Mouse (Mus musculus) MEL (cell line): ENCODE results near the gene Snx29. TPM values are rescaled to one million over a fixed set of nuclear protein-coding genes. Genes with fewer than 3 reads are reported as not detected.
"Not testable (repeated sequence)": the region's sequence is repeated elsewhere in the genome, so short reads cannot be mapped to it uniquely, and the experiment has no call there.

Experiments
- DNase-seq: peaks from one replicate; pipeline ENCODE4 v3.0.0; 2011; ENCODE audit warnings: low read depth, low spot score
- H3K27ac ChIP-seq: 2 replicates; pipeline ENCODE4 v1.5.1; 2012; ENCODE audit warnings: low read depth, mild to moderate bottlenecking, control low read depth, low read length, moderate library complexity; ENCODE audit not compliant: control insufficient read depth
- H3K27me3 ChIP-seq, 2 experiments: fragments of 150-350 bp in 1 of 2; sonication (generic) in 1 of 2; 2 replicates each; pipeline ENCODE4 v1.6.1; 2012; ENCODE audit warnings: low read length in 2 of 2, mild to moderate bottlenecking in 2 of 2, improper control_type of control experiment in 1 of 2, moderate library complexity in 1 of 2; ENCODE audit not compliant: insufficient read depth in 2 of 2, control insufficient read depth in 1 of 2
- H3K36me3 ChIP-seq, 2 experiments: 2 replicates each; pipeline ENCODE4 v1.6.1; 2012 to 2014; ENCODE audit warnings: low read length in 2 of 2, improper control_type of control experiment in 1 of 2, inconsistent platforms in 1 of 2, mild to moderate bottlenecking in 1 of 2; ENCODE audit not compliant: insufficient read depth in 2 of 2, control insufficient read depth in 1 of 2
- H3K4me1 ChIP-seq, 2 experiments: fragments of 150-350 bp in 1 of 2; sonication (generic) in 1 of 2; 2 replicates each; pipeline ENCODE4 v1.6.1; 2012; ENCODE audit warnings: low read length in 2 of 2, improper control_type of control experiment in 1 of 2, mild to moderate bottlenecking in 1 of 2; ENCODE audit not compliant: insufficient read depth in 2 of 2, control insufficient read depth in 1 of 2
- H3K4me3 ChIP-seq, 2 experiments: fragments of 150-350 bp in 1 of 2; sonication (generic) in 1 of 2; 2 replicates each; pipeline ENCODE4 v1.5.1; 2012; ENCODE audit warnings: low read depth in 2 of 2, low read length in 2 of 2, mild to moderate bottlenecking in 2 of 2, moderate library complexity in 2 of 2, control low read depth in 1 of 2, improper control_type of control experiment in 1 of 2; ENCODE audit not compliant: control insufficient read depth in 1 of 2, insufficient read depth in 1 of 2
- H3K79me2 ChIP-seq: 2 replicates; pipeline ENCODE4 v1.6.1; 2012; ENCODE audit warnings: mild to moderate bottlenecking, low read length, moderate library complexity; ENCODE audit not compliant: control insufficient read depth, poor library complexity, insufficient read depth
- H3K9ac ChIP-seq: 2 replicates; pipeline ENCODE4 v1.6.1; 2012; ENCODE audit warnings: low read depth, mild to moderate bottlenecking, control low read depth, low read length, moderate library complexity; ENCODE audit not compliant: control insufficient read depth, poor library complexity, severe bottlenecking
- H3K9me3 ChIP-seq: fragments of 150-350 bp; sonication (generic); replicated peaks from 2 replicates; pipeline ENCODE4 v1.6.1; 2012; ENCODE audit warnings: mild to moderate bottlenecking, low read length, improper control_type of control experiment, moderate library complexity; ENCODE audit not compliant: insufficient read depth
- BHLHE40 ChIP-seq: IDR thresholded peaks from 2 replicates; pipeline ENCODE4 v1.6.1; 2012; ENCODE audit warnings: low read depth, mild to moderate bottlenecking, inconsistent platforms, low read length, improper control_type of control experiment, borderline replicate concordance
- CHD2 ChIP-seq: IDR thresholded peaks from 2 replicates; pipeline ENCODE4 v1.6.1; 2011; ENCODE audit warnings: low read length, improper control_type of control experiment
- CTCF ChIP-seq, 3 experiments: IDR thresholded peaks in 2 of 3; conservative IDR thresholded peaks in 1 of 3; 2 replicates each; pipeline ENCODE4 v1.5.1; 2011 to 2012; ENCODE audit warnings: low read length in 3 of 3, low read depth in 2 of 3, mild to moderate bottlenecking in 2 of 3, improper control_type of control experiment in 1 of 3, inconsistent platforms in 1 of 3, mixed read lengths in 1 of 3, moderate library complexity in 1 of 3; ENCODE audit not compliant: control insufficient read depth in 1 of 3, insufficient read depth in 1 of 3, poor library complexity in 1 of 3, severe bottlenecking in 1 of 3
- EP300 ChIP-seq, 2 experiments: IDR thresholded peaks; 2 replicates each; pipeline ENCODE4 v1.6.1; 2011; ENCODE audit warnings: improper control_type of control experiment in 2 of 2, low read length in 2 of 2, low read depth in 1 of 2, mild to moderate bottlenecking in 1 of 2
- ETS1 ChIP-seq: IDR thresholded peaks from 2 replicates; pipeline ENCODE4 v1.6.1; 2012; ENCODE audit warnings: low read depth, mild to moderate bottlenecking, inconsistent platforms, low read length, improper control_type of control experiment, moderate library complexity
- GABPA ChIP-seq: IDR thresholded peaks from 2 replicates; pipeline ENCODE4 v1.6.1; 2012; ENCODE audit warnings: low read depth, mild to moderate bottlenecking, inconsistent platforms, low read length, improper control_type of control experiment, moderate library complexity
- GATA1 ChIP-seq: IDR thresholded peaks from 2 replicates; pipeline ENCODE4 v1.6.1; 2011; ENCODE audit warnings: low read depth, low read length, improper control_type of control experiment
- MAFK ChIP-seq: IDR thresholded peaks from 2 replicates; pipeline ENCODE4 v1.6.1; 2011; ENCODE audit warnings: low read depth, mild to moderate bottlenecking, low read length, improper control_type of control experiment, borderline replicate concordance
- MAX ChIP-seq: IDR thresholded peaks from 2 replicates; pipeline ENCODE4 v1.6.1; 2011; ENCODE audit warnings: low read length, improper control_type of control experiment
- MAZ ChIP-seq: IDR thresholded peaks from 2 replicates; pipeline ENCODE4 v1.6.1; 2012; ENCODE audit warnings: low read depth, mild to moderate bottlenecking, inconsistent platforms, low read length, improper control_type of control experiment
- MYB ChIP-seq: IDR thresholded peaks from 2 replicates; pipeline ENCODE4 v1.6.1; 2011; ENCODE audit warnings: mild to moderate bottlenecking, low read depth, low read length, improper control_type of control experiment
- MYC ChIP-seq: IDR thresholded peaks from 2 replicates; pipeline ENCODE4 v1.6.1; 2011; ENCODE audit warnings: low read depth, mild to moderate bottlenecking, low read length, improper control_type of control experiment, moderate library complexity
- NELFE ChIP-seq: IDR thresholded peaks from 2 replicates; pipeline ENCODE4 v1.6.1; 2011; ENCODE audit warnings: low read depth, low read length, improper control_type of control experiment
- NRF1 ChIP-seq: IDR thresholded peaks from 2 replicates; pipeline ENCODE4 v1.6.1; 2014; ENCODE audit warnings: low read depth, mild to moderate bottlenecking, inconsistent platforms, low read length, improper control_type of control experiment, moderate library complexity; ENCODE audit not compliant: poor library complexity, insufficient read depth, severe bottlenecking
- POLR2AphosphoS2 ChIP-seq: IDR thresholded peaks from 2 replicates; pipeline ENCODE4 v1.6.1; 2011; ENCODE audit warnings: low read length, improper control_type of control experiment
- RAD21 ChIP-seq: IDR thresholded peaks from 2 replicates; pipeline ENCODE4 v1.6.1; 2011; ENCODE audit warnings: mild to moderate bottlenecking, low read depth, low read length, improper control_type of control experiment
- SMC3 ChIP-seq: IDR thresholded peaks from 2 replicates; pipeline ENCODE4 v1.6.1; 2011; ENCODE audit warnings: low read depth, low read length, improper control_type of control experiment
- UBTF ChIP-seq: IDR thresholded peaks from 2 replicates; pipeline ENCODE4 v1.6.1; 2012; ENCODE audit warnings: low read depth, mild to moderate bottlenecking, inconsistent platforms, low read length, improper control_type of control experiment, moderate library complexity, borderline replicate concordance; ENCODE audit not compliant: insufficient read depth
- USF1 ChIP-seq: IDR thresholded peaks from 2 replicates; pipeline ENCODE4 v1.6.1; 2014; ENCODE audit warnings: low read depth, mild to moderate bottlenecking, inconsistent platforms, low read length, improper control_type of control experiment, moderate library complexity
- ZMIZ1 ChIP-seq: IDR thresholded peaks from 2 replicates; pipeline ENCODE4 v1.6.1; 2012; ENCODE audit warnings: low read depth, mild to moderate bottlenecking, inconsistent platforms, low read length, improper control_type of control experiment, moderate library complexity
- ZNF384 ChIP-seq: IDR thresholded peaks from 2 replicates; pipeline ENCODE4 v1.6.1; 2012; ENCODE audit warnings: low read depth, mild to moderate bottlenecking, inconsistent platforms, low read length, improper control_type of control experiment
- polyA plus RNA-seq, 2 experiments: library from polyadenylated mRNA; stranded (reverse) in 1 of 2; unstranded in 1 of 2; fragments of >175 nt in 1 of 2; fragments of >200 nt in 1 of 2; gene quantifications; 2 replicates each; pipeline versions ENCODE4 v1.2.1 to v1.2.4; 2012; ENCODE audit warnings: low replicate concordance in 2 of 2, low read depth in 1 of 2; ENCODE audit not compliant: insufficient read length in 2 of 2, insufficient read depth in 1 of 2, missing spikeins in 1 of 2
- total RNA-seq: library from RNA; depleted of rRNA; stranded (reverse); fragments of 300-350 nt; gene quantifications from 2 replicates; pipeline ENCODE4 v1.2.3, GENCODE M21; 2012

The Snx29 gene
- total and polyA plus RNA-seq, 3 experiments, result 0.72 to 0.73 TPM; not detected in 1

DNA sequence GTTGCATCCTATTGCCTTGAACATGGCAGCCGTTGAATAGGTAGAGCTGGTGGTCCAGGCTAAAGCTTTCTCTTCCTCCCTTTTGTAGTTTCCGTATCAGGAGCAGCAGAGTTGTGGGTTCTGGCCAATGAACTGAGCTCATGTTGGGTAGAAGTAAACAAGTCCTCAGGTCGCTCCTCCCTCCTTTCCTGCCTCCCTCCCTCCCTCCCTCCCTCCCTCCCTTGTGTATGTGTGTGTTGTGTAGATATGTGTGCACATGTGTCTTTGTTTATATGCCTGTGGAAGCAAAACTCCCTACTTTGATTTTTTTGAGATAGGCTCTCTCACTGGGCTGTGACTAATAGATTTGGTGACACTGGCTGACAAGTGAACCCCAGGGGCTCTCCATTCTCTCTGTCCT, 251.8 kb downstream of the Snx29 start:
- Histone ChIP-seq H3K27ac (no peak overlapping the region), H3K4me1 (no peaks in the 10 kb centered on the region), H3K4me3 (no peak overlapping the region), H3K79me2 (no peaks in the 10 kb centered on the region), H3K27me3 (no peaks in the 10 kb centered on the region; a peak in 1 of 4 replicates), H3K9me3 (no peaks in the 10 kb centered on the region), H3K36me3 (no peaks in the 10 kb centered on the region), H3K9ac (no peak overlapping the region)
- TF ChIP-seq ZMIZ1, result no peak
- TF ChIP-seq GABPA, result no peak
- TF ChIP-seq RAD21, result no peak
- TF ChIP-seq CTCF (IDR thresholded peaks at IDR 0.05 in 2 of 3, conservative IDR thresholded peaks at IDR 0.05 in 1 of 3; ENCODE audit: control insufficient read depth in 1 of 3, insufficient read depth in 1 of 3, low read depth in 2 of 3, low read length in 3 of 3, poor library complexity in 1 of 3, severe bottlenecking in 1 of 3), result no peak
- TF ChIP-seq NELFE, result no peak
- TF ChIP-seq USF1, result no peak
- no peak for TF ChIP-seq UBTF
- no peak for TF ChIP-seq ETS1
- no peak for TF ChIP-seq MAZ
- no peak for TF ChIP-seq NRF1
- DNase-seq, result no peak

DNA sequence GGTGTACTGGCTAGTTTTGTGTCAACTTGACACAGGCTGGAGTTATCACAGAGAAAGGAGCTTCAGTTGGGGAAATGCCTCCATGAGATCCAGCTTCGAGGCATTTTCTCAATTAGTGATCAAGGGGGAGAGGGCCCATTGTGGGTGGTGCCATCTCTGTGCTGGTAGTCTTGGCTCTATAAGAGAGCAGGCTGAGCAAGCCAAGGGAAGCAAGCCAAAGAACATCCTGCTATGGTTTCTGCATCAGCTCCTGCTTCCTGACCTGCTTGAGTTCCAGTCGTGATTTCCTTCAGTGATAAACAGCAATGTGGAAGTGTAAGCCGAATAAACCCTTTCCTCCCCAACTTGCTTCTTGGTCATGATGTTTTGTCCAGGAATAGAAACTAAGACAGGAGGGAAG, 253.0 kb downstream of the Snx29 start:
- not testable (repeated sequence) for H3K9ac ChIP-seq, H3K36me3 ChIP-seq, DNase-seq, H3K27me3 ChIP-seq, H3K4me1 ChIP-seq, H3K4me3 ChIP-seq, H3K79me2 ChIP-seq, H3K9me3 ChIP-seq, H3K27ac ChIP-seq

DNA sequence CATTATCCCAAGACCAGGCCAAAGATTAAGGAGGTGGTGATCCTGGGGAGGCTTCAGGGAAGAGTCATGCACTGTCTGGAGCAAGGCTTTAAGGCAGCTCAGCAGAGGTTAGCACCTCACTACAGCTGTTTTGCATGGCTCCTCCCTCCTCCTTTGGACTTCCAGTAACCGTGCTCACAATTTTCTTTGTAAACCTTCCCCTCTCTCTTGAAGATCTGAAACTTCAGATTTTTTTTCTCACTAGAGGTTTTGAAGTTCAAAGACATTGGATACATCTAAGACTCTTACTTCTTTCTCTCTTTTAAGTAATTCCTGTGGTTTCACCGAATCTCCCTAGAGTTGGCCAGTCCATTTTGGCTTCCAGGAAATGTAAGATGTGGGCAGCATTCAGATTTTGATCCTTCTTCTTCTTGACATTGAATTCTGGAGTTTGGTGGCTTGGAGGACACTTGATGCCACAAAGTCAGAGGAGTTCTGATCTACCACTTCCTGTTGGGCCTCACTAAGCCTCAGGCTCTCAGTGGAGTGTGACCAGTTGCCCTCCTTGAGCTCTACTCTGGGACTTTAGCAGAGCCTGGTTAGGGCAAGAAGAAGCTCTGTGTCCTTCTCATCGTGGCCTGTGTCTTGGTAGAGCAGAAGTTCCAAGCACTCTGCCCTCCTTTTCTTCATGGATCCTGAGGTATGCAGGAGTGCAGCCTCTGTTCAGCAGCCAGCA, 255.0 kb downstream of the Snx29 start:
- no peaks in the 10 kb centered on the region; a peak in 1 of 4 replicates for H3K27me3 ChIP-seq
- DNase-seq, result no peak
- H3K36me3 ChIP-seq, result no peaks in the 10 kb centered on the region
- no peaks in the 10 kb centered on the region for H3K79me2 ChIP-seq
- no peak overlapping the region for H3K4me3 ChIP-seq
- no peaks in the 10 kb centered on the region for H3K4me1 ChIP-seq
- TF ChIP-seq MYC (no peak), ZNF384 (no peak), CHD2 (no peak), SMC3 (no peak), EP300 (IDR thresholded peaks at IDR 0.05; ENCODE audit: low read depth in 1 of 2, low read length in 2 of 2) (no peak), MAFK (no peak), POLR2AphosphoS2 (no peak), NRF1 (no peak), MYB (no peak), GABPA (no peak), BHLHE40 (no peak), GATA1 (no peak), MAX (no peak)
- H3K9me3 ChIP-seq, result no peaks in the 10 kb centered on the region
- no peak overlapping the region for H3K9ac ChIP-seq
- H3K27ac ChIP-seq, result no peak overlapping the region
